Mouse (Mus musculus): ENCODE data around the gene Galnt18. TPM values are rescaled to one million over a fixed set of nuclear protein-coding genes. Genes with fewer than 3 reads are reported as not detected.

Gene Galnt18
- polyA plus RNA-seq, 1 experiment from 2014 or later: 4.4 TPM

- H3K9ac ChIP-seq (ENCODE audit: low read length): peak overlapping the region; percentile 65
These were observed 831 bp downstream of the Galnt18 start for GRCm38 (mm10) chr7:111778789-111779503.

DNA sequence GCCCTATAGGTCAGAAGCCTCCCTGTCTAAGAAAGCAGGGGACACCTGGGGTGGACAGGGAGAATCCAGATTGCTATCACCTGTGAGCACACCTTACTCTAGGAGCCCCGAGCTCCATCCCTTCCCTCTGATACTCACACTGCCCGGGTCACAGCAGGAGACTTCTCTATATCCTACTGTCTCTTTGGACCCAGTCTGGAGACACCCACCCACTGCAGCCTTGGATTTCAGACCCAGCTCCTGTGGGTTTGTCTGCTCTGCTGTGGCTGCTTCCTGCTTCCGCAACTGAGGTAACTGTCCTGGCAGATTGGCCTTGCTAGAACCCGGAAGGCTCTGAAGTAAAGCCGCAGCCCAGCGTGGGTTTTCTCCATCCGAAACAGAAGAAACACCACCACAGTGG is 1.6 kb downstream of the Galnt18 start:
- DNase-seq (ENCODE audit: low spot score, missing footprints): no peak
- Histone ChIP-seq H3K9me3 (ENCODE audit: control insufficient read depth, low read length) (no peaks in the 10 kb centered on the region), H3K9ac (ENCODE audit: low read length) (no peak overlapping the region), H3K27ac (ENCODE audit: low read depth, low read length) (no peak overlapping the region), H3K4me2 (peak overlapping the region; percentile 97), H3K36me3 (ENCODE audit: control insufficient read depth, insufficient read depth, low read length) (no peaks in the 10 kb centered on the region), H3K4me3 (ENCODE audit: low read depth, low read length) (no peak overlapping the region), H3K27me3 (ENCODE audit: control insufficient read depth, insufficient read depth, low read length) (peaks cover 4% of the 10 kb centered on the region; the same call in 1 of the 2 replicates), H3K4me1 (ENCODE audit: control insufficient read depth, insufficient read depth, low read length) (peaks cover 4% of the 10 kb centered on the region; the same call in 1 of the 2 replicates)
- 78% methylated on average over 7 of the region's 7 CpGs for WGBS
- no peak for ATAC-seq (ENCODE audit: low FRiP score)

More at GRCm38 (mm10) chr7:111778789-111779503, 831 bp downstream of the Galnt18 start:
- Histone ChIP-seq H3K4me2 (peak overlapping the region; percentile 97), H3K27ac (ENCODE audit: low read depth, low read length) (no peak overlapping the region), H3K9me3 (ENCODE audit: control insufficient read depth, low read length) (no peaks in the 10 kb centered on the region), H3K36me3 (ENCODE audit: control insufficient read depth, insufficient read depth, low read length) (no peaks in the 10 kb centered on the region), H3K4me3 (ENCODE audit: low read depth, low read length) (peak overlapping the region; percentile 49), H3K27me3 (ENCODE audit: control insufficient read depth, insufficient read depth, low read length) (peaks cover 4% of the 10 kb centered on the region; the same call in 1 of the 2 replicates), H3K4me1 (ENCODE audit: control insufficient read depth, insufficient read depth, low read length) (peaks cover 4% of the 10 kb centered on the region; the same call in 1 of the 2 replicates)
- ATAC-seq (ENCODE audit: low FRiP score): peak; percentile 6; the same call in 1 of the 2 replicates
- WGBS: 19% methylated on average over 27 of the region's 27 CpGs
- DNase-seq (ENCODE audit: low spot score, missing footprints): peak; percentile 95

DNA sequence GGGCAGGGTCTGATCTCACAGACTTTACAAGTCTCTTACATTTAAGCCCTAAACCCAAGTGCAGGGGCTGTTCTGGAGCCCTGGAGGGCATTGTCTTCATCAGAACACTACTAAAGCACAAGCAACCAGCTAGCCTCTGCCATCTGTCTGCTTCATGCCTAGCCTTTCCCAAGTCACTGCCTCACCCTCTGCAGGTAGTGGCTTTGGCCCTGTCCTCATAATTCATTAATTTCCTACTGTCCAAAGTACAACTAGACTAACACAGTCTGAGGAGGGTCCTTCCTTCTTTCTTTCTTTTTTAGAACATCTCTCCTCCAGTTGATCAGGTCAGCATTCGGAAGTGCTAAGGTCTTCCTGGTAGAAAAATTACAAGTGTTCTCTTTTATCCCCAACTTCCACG is 2.6 kb downstream of the Galnt18 start:
- no peak overlapping the region for H3K4me3 ChIP-seq (ENCODE audit: low read depth, low read length)
- no peaks in the 10 kb centered on the region for H3K9me3 ChIP-seq (ENCODE audit: control insufficient read depth, low read length)
- peaks cover 4% of the 10 kb centered on the region; the same call in 1 of the 2 replicates for H3K27me3 ChIP-seq (ENCODE audit: control insufficient read depth, insufficient read depth, low read length)
- H3K36me3 ChIP-seq (ENCODE audit: control insufficient read depth, insufficient read depth, low read length): no peaks in the 10 kb centered on the region
- no peak overlapping the region for H3K9ac ChIP-seq (ENCODE audit: low read length)
- no peak overlapping the region for H3K27ac ChIP-seq (ENCODE audit: low read depth, low read length)
- WGBS: 91% methylated on average over 2 of the region's 2 CpGs
- peaks cover 4% of the 10 kb centered on the region; the same call in 1 of the 2 replicates for H3K4me1 ChIP-seq (ENCODE audit: control insufficient read depth, insufficient read depth, low read length)
- DNase-seq (ENCODE audit: low spot score, missing footprints) (no peak), ATAC-seq (ENCODE audit: low FRiP score) (no peak)
- no peak overlapping the region for H3K4me2 ChIP-seq

- H3K27me3 ChIP-seq (ENCODE audit: control insufficient read depth, insufficient read depth, low read length): peaks cover 4% of the 10 kb centered on the region; the same call in 1 of the 2 replicates
- ATAC-seq (ENCODE audit: low FRiP score): no peak
These were observed 3.6 kb downstream of the Galnt18 start for GRCm38 (mm10) chr7:111776160-111776559.

DNA sequence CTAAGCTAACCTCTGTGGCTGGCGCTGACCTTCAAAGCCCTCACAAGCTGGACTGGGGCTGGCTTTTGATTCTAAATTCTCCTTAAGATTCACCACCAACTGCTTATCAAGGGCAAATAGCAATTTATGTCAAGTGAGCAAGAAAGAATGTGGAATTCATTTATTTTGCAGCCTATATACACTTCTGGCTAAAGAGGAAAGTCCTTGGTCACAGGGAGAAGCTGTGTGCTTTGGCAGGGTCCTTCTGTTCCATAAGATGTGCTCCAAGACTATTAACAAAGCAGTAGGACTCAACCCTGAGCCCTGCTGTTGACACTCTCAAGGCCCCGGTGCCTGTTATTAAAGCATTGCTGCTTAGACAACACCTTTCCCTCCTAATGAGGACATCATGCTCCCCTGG is 7.4 kb downstream of the Galnt18 start:
- H3K9me3 ChIP-seq (ENCODE audit: control insufficient read depth, low read length): no peaks in the 10 kb centered on the region
- H3K4me2 ChIP-seq: no peak overlapping the region
- H3K4me3 ChIP-seq (ENCODE audit: low read depth, low read length): no peak overlapping the region
- WGBS: 88% methylated on average over 2 of the region's 2 CpGs
- H3K36me3 ChIP-seq (ENCODE audit: control insufficient read depth, insufficient read depth, low read length): no peaks in the 10 kb centered on the region
- H3K27ac ChIP-seq (ENCODE audit: low read depth, low read length): no peak overlapping the region
- H3K27me3 ChIP-seq (ENCODE audit: control insufficient read depth, insufficient read depth, low read length): no peaks in the 10 kb centered on the region
- ATAC-seq (ENCODE audit: low FRiP score) (no peak), DNase-seq (ENCODE audit: low spot score, missing footprints) (no peak)
- no peaks in the 10 kb centered on the region for H3K4me1 ChIP-seq (ENCODE audit: control insufficient read depth, insufficient read depth, low read length)
- no peak overlapping the region for H3K9ac ChIP-seq (ENCODE audit: low read length)

More at GRCm38 (mm10) chr7:111776160-111776559, 3.6 kb downstream of the Galnt18 start:
- no peak for DNase-seq (ENCODE audit: low spot score, missing footprints)
- H3K4me2 ChIP-seq: no peak overlapping the region
- H3K4me3 ChIP-seq (ENCODE audit: low read depth, low read length): no peak overlapping the region
- WGBS: 80% methylated on average over 7 of the region's 7 CpGs
- H3K4me1 ChIP-seq (ENCODE audit: control insufficient read depth, insufficient read depth, low read length): peaks cover 4% of the 10 kb centered on the region; the same call in 1 of the 2 replicates
- H3K27ac ChIP-seq (ENCODE audit: low read depth, low read length): no peak overlapping the region
- no peak overlapping the region for H3K9ac ChIP-seq (ENCODE audit: low read length)
- H3K36me3 ChIP-seq (ENCODE audit: control insufficient read depth, insufficient read depth, low read length): no peaks in the 10 kb centered on the region
- no peaks in the 10 kb centered on the region for H3K9me3 ChIP-seq (ENCODE audit: control insufficient read depth, low read length)

GRCm38 (mm10) chr7:111771251-111771801 is 8.5 kb downstream of the Galnt18 start:
- no peak for ATAC-seq (ENCODE audit: low FRiP score)
- 74% methylated on average over 8 of the region's 8 CpGs for WGBS
- Histone ChIP-seq H3K9me3 (ENCODE audit: control insufficient read depth, low read length) (no peaks in the 10 kb centered on the region), H3K4me3 (ENCODE audit: low read depth, low read length) (no peak overlapping the region), H3K4me2 (no peak overlapping the region), H3K27me3 (ENCODE audit: control insufficient read depth, insufficient read depth, low read length) (no peaks in the 10 kb centered on the region), H3K27ac (ENCODE audit: low read depth, low read length) (no peak overlapping the region), H3K4me1 (ENCODE audit: control insufficient read depth, insufficient read depth, low read length) (no peaks in the 10 kb centered on the region), H3K36me3 (ENCODE audit: control insufficient read depth, insufficient read depth, low read length) (no peaks in the 10 kb centered on the region), H3K9ac (ENCODE audit: low read length) (no peak overlapping the region)
- no peak for DNase-seq (ENCODE audit: low spot score, missing footprints)

GRCm38 (mm10) chr7:111770585-111770984 is 9.2 kb downstream of the Galnt18 start:
- H3K27ac ChIP-seq (ENCODE audit: low read depth, low read length): no peak overlapping the region
- no peak overlapping the region for H3K4me2 ChIP-seq
- WGBS: 86% methylated on average over 3 of the region's 3 CpGs
- no peak for DNase-seq (ENCODE audit: low spot score, missing footprints)
- H3K4me1 ChIP-seq (ENCODE audit: control insufficient read depth, insufficient read depth, low read length): no peaks in the 10 kb centered on the region
- no peak overlapping the region for H3K9ac ChIP-seq (ENCODE audit: low read length)
- no peak overlapping the region for H3K4me3 ChIP-seq (ENCODE audit: low read depth, low read length)
- ATAC-seq (ENCODE audit: low FRiP score): no peak
- H3K9me3 ChIP-seq (ENCODE audit: control insufficient read depth, low read length): no peaks in the 10 kb centered on the region
- H3K27me3 ChIP-seq (ENCODE audit: control insufficient read depth, insufficient read depth, low read length): no peaks in the 10 kb centered on the region
- no peaks in the 10 kb centered on the region for H3K36me3 ChIP-seq (ENCODE audit: control insufficient read depth, insufficient read depth, low read length)

DNA sequence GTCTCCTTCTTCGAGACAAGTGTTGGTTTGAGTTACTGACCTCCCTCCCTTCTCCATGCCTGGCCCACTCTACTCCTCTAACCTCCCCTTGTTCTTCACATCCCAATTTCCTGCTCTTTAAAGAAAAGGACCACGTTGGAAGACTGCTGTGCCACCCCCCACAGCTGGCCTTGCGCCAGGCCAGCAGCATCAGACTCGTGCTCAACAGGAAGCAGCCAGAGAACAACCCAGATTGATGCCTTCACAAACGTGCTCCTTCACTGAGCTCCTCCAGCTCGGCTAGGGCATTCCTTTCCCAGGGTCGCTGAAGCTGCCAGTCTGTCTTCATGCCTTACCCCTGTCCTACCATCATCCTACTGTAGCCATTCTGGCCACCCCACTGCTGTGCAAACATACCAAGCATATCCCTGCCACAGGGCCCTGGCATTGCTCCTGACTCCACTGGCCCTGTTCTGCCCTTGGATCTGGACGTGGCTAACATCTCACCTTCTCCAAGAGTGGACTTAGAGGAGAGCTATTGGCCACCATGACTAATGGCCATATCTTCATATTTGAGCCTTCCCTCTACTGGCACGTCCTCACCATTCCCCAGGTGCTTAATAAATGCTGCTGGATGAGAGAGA is 13.5 kb downstream of the Galnt18 start:
- H3K9me3 ChIP-seq (ENCODE audit: control insufficient read depth, low read length): no peaks in the 10 kb centered on the region
- 86% methylated on average over 9 of the region's 9 CpGs for WGBS
- DNase-seq (ENCODE audit: low spot score, missing footprints) (peak; percentile 53), ATAC-seq (ENCODE audit: low FRiP score) (no peak)
- H3K4me2 ChIP-seq: no peak overlapping the region
- H3K36me3 ChIP-seq (ENCODE audit: control insufficient read depth, insufficient read depth, low read length): no peaks in the 10 kb centered on the region
- no peak overlapping the region for H3K27ac ChIP-seq (ENCODE audit: low read depth, low read length)
- H3K4me3 ChIP-seq (ENCODE audit: low read depth, low read length): no peak overlapping the region
- peaks cover 5% of the 10 kb centered on the region for H3K4me1 ChIP-seq (ENCODE audit: control insufficient read depth, insufficient read depth, low read length)
- H3K27me3 ChIP-seq (ENCODE audit: control insufficient read depth, insufficient read depth, low read length): no peaks in the 10 kb centered on the region
- H3K9ac ChIP-seq (ENCODE audit: low read length): no peak overlapping the region

DNA sequence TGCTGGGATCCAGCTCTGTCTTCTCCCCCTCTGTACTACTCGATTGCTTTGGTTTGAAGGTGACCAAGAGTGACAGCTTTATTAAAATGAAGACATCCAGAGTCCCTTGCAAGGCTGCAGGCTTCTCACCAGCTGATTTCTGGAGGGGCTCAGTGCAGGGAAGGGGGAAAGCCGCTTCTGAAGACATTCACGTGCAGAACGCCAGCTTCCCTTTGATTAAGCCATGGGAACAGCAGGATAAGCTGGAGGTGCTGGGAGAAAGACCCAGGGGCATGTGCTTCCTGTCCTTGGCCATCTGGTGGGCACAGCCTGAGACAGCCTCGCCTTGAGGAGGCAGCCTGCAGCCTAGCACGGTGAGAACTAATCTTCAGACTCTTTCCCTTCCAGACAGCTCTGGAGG is 17.0 kb downstream of the Galnt18 start:
- 34% methylated on average over 6 of the region's 6 CpGs for WGBS

More for the DNA sequence above, 17.0 kb downstream of the Galnt18 start:
- DNase-seq (ENCODE audit: low spot score, missing footprints) (no peak), ATAC-seq (ENCODE audit: low FRiP score) (no peak)
- Histone ChIP-seq H3K4me2 (no peak overlapping the region), H3K27me3 (ENCODE audit: control insufficient read depth, insufficient read depth, low read length) (no peaks in the 10 kb centered on the region), H3K4me1 (ENCODE audit: control insufficient read depth, insufficient read depth, low read length) (peaks cover 7% of the 10 kb centered on the region), H3K27ac (ENCODE audit: low read depth, low read length) (no peak overlapping the region), H3K9me3 (ENCODE audit: control insufficient read depth, low read length) (no peaks in the 10 kb centered on the region), H3K36me3 (ENCODE audit: control insufficient read depth, insufficient read depth, low read length) (no peaks in the 10 kb centered on the region), H3K9ac (ENCODE audit: low read length) (no peak overlapping the region), H3K4me3 (ENCODE audit: low read depth, low read length) (no peak overlapping the region)

Measured in midbrain, embryonic 11.5 days (tissue).